Mouse (Mus musculus) CD4-positive, CD25-positive, alpha-beta regulatory T cell, adult 2 months (primary cell): ENCODE measurements around the gene Sass6.
A peak's percentile ranks its signal among the peaks of the same experiment; 100 is the strongest.
"Not testable (repeated sequence)": the region's sequence is repeated elsewhere in the genome, so short reads cannot be mapped to it uniquely, and the experiment has no call there.

Experiments
- DNase-seq: peaks from one replicate; pipeline ENCODE4 v3.0.0-alpha.2; 2012; ENCODE audit warnings: low read depth, low spot score

The Sass6 gene

GRCm38 (mm10) chr3:116594728-116595602 lies at the start of gene Sass6:
TSS of gene Sass6 (plus strand) at chr3:116594982.
- peak; percentile 98 for DNase-seq

GRCm38 (mm10) chr3:116547430-116547829 lies 47.4 kb upstream of the Sass6 start:
- DNase-seq: no peak

- DNase-seq: no peak
Measured at GRCm38 (mm10) chr3:116551362-116551761, 43.4 kb upstream of the Sass6 start.

- not testable (repeated sequence) for DNase-seq
Measured at GRCm38 (mm10) chr3:116561315-116561714, 33.5 kb upstream of the Sass6 start.

GRCm38 (mm10) chr3:116562408-116563094 lies 32.2 kb upstream of the Sass6 start, which contains the start of gene Lrrc39:
TSS of gene Lrrc39 (plus strand) at chr3:116562973.
- no peak for DNase-seq

GRCm38 (mm10) chr3:116563095-116563492 lies 31.7 kb upstream of the Sass6 start:
- no peak for DNase-seq

GRCm38 (mm10) chr3:116570628-116571027 lies 24.2 kb upstream of the Sass6 start:
- DNase-seq: no peak

GRCm38 (mm10) chr3:116577286-116577685 lies 17.5 kb upstream of the Sass6 start:
- DNase-seq: peak; percentile 29

GRCm38 (mm10) chr3:116582201-116582600 lies 12.6 kb upstream of the Sass6 start:
- DNase-seq: no peak

- no peak for DNase-seq
Measured at GRCm38 (mm10) chr3:116594076-116594727, 580 bp upstream of the Sass6 start.

GRCm38 (mm10) chr3:116595603-116595991 lies 815 bp downstream of the Sass6 start:
- no peak for DNase-seq

GRCm38 (mm10) chr3:116599705-116600104 lies 4.9 kb downstream of the Sass6 start:
- no peak for DNase-seq

- no peak for DNase-seq
Measured at GRCm38 (mm10) chr3:116601005-116601404, 6.2 kb downstream of the Sass6 start.

GRCm38 (mm10) chr3:116601781-116602180 lies 7.0 kb downstream of the Sass6 start:
- DNase-seq: no peak

GRCm38 (mm10) chr3:116604570-116604969 lies 9.8 kb downstream of the Sass6 start:
- no peak for DNase-seq

GRCm38 (mm10) chr3:116614295-116614892 lies 19.6 kb downstream of the Sass6 start, which contains the start of gene Trmt13:
TSS of gene Trmt13 (minus strand) at chr3:116614587.
- no peak for DNase-seq

GRCm38 (mm10) chr3:116615318-116616068 lies 20.7 kb downstream of the Sass6 start:
- DNase-seq: no peak

GRCm38 (mm10) chr3:116618855-116619254 lies 24.1 kb downstream of the Sass6 start:
- no peak for DNase-seq

- DNase-seq: no peak
Measured at GRCm38 (mm10) chr3:116620636-116621370, 26.0 kb downstream of the Sass6 start.

GRCm38 (mm10) chr3:116622641-116623040 lies 27.9 kb downstream of the Sass6 start:
- DNase-seq: no peak
